Mouse (Mus musculus) hindbrain, embryonic 15.5 days (tissue): ENCODE results near the gene Synm. TPM values are rescaled to one million over a fixed set of nuclear protein-coding genes. Genes with fewer than 3 reads are reported as not detected.

ENCODE experiments used
- ATAC-seq: fragments of 200-750 bp; cut with Nextera tagmentation; 2 replicates; pipeline ENCODE4 v1.8.0; 2017; ENCODE audit warnings: low read depth, moderate number of reproducible peaks, moderate TSS enrichment; ENCODE audit not compliant: low FRiP score
- H3K27ac ChIP-seq: fragments of 300-500 bp; sonication (generic); replicated peaks from 2 replicates; pipeline ENCODE4 v1.5.1; 2015; ENCODE audit warnings: mild to moderate bottlenecking, inconsistent platforms
- H3K27me3 ChIP-seq: fragments of 300-500 bp; sonication (generic); 2 replicates; pipeline ENCODE4 v1.6.1; 2015; ENCODE audit warnings: control low read depth, inconsistent platforms
- H3K36me3 ChIP-seq: fragments of 300-500 bp; sonication (generic); 2 replicates; pipeline ENCODE4 v1.6.1; 2015; ENCODE audit warnings: control low read depth, inconsistent platforms
- H3K4me1 ChIP-seq: fragments of 300-500 bp; sonication (generic); replicated peaks from 2 replicates; pipeline ENCODE4 v1.6.1; 2015; ENCODE audit warnings: control low read depth, inconsistent platforms
- H3K4me2 ChIP-seq: fragments of 300-500 bp; sonication (generic); 2 replicates; pipeline ENCODE4 v1.6.1; 2015; ENCODE audit warnings: moderate library complexity, mild to moderate bottlenecking, inconsistent platforms
- H3K4me3 ChIP-seq: fragments of 300-500 bp; sonication (generic); 2 replicates; pipeline ENCODE4 v1.5.1; 2015; ENCODE audit warnings: mild to moderate bottlenecking, inconsistent platforms
- H3K9ac ChIP-seq: fragments of 300-500 bp; sonication (generic); 2 replicates; pipeline ENCODE4 v1.6.1; 2015; ENCODE audit warnings: inconsistent platforms
- H3K9me3 ChIP-seq: fragments of 300-500 bp; sonication (generic); 2 replicates; pipeline ENCODE4 v1.6.1; 2016; ENCODE audit warnings: control low read depth, inconsistent platforms
- WGBS: fragments of 180-500 bp; shearing (Covaris S2); methylation state at CpG from one replicate; pipeline ENCODE4 v1.1.7; 2015; 5-methylcytosine and 5-hydroxymethylcytosine counted together
- polyA plus RNA-seq: library from polyadenylated mRNA; unstranded; fragments of >200 nt; fragmentation: Nextera tagmentation; extraction: Ambion mirVana; gene quantifications from 2 replicates; pipeline ENCODE4 v1.2.1, GENCODE M21; 2015

The Synm gene
- polyA plus RNA-seq, 1 experiment from 2014 or later, result 7.1 TPM

DNA sequence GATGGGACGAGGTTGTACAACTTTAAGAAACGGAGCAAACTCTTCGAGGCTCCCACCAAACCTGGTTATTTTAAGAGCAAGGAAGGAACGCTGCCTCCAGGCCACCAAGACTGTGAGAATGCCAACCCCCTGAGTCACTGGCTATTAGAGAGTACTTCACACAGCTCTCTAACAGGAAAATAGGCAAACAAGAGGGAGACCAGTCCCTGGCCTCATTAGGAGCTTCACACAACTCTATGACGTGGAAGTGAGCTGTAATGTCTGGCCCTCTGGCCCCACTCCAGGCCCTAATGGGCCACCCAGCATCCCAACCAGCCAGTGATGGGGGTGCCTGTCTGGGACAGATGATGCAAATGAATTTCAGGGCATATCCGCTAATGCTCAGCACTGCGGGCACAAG lies 17.8 kb downstream of the Synm start:
- H3K27ac ChIP-seq, result no peak overlapping the region
- H3K4me2 ChIP-seq, result no peak overlapping the region
- 83% methylated on average over 7 of the region's 7 CpGs for WGBS
- no peak overlapping the region for H3K9ac ChIP-seq
- no peak for ATAC-seq
- no peaks in the 10 kb centered on the region for H3K4me1 ChIP-seq
- H3K4me3 ChIP-seq, result no peak overlapping the region
- no peaks in the 10 kb centered on the region for H3K27me3 ChIP-seq
- H3K9me3 ChIP-seq, result no peaks in the 10 kb centered on the region
- H3K36me3 ChIP-seq, result no peaks in the 10 kb centered on the region

DNA sequence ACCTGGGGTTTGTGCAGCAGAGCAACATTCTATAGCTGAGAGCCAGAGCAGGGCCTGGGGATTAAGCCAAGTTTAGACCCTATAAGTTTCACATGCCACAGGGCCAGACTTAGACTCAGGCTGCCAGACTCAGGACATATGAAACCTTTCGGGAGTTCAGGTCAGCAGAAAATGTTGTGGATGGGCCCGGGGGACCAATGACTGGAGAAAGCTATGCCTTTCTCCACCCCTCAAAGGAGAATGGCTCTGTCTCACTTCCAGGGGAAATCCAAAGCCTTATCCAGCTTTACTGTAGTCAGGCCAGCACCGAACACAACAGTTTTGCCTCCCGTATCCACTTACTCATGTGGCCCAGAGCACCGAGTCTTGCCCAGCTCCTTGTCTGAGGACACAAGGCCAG lies 18.7 kb downstream of the Synm start:
- Histone ChIP-seq H3K36me3 (no peaks in the 10 kb centered on the region), H3K4me3 (no peak overlapping the region), H3K4me2 (no peak overlapping the region), H3K27ac (no peak overlapping the region), H3K27me3 (no peaks in the 10 kb centered on the region), H3K9me3 (no peaks in the 10 kb centered on the region), H3K9ac (no peak overlapping the region), H3K4me1 (no peaks in the 10 kb centered on the region)
- ATAC-seq, result no peak
- WGBS, result 81% methylated on average over 5 of the region's 5 CpGs

DNA sequence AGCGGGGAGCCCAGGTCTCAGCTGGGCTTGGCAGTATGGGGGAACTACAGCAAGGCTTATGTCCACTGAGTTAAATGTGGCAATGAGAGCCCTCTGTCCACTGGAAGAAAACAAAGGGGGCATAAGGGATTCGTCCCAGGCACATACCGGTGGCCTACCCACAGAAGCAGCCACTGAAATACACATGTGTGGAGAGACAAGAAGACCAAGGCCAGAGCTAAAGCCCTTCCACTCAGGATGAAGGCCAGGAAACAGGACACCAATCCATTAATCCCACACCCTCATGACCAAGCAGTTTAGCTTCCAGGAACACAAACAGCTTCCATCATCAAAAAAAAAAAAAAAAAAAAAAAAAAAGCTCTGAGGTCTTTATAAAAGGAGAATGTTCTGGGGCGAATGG lies 19.2 kb downstream of the Synm start:
- Histone ChIP-seq H3K27me3 (no peaks in the 10 kb centered on the region), H3K9ac (no peak overlapping the region), H3K4me2 (no peak overlapping the region), H3K4me3 (no peak overlapping the region), H3K9me3 (no peaks in the 10 kb centered on the region), H3K36me3 (no peaks in the 10 kb centered on the region), H3K27ac (no peak overlapping the region), H3K4me1 (no peaks in the 10 kb centered on the region)
- no peak for ATAC-seq
- 86% methylated on average over 4 of the region's 4 CpGs for WGBS

DNA sequence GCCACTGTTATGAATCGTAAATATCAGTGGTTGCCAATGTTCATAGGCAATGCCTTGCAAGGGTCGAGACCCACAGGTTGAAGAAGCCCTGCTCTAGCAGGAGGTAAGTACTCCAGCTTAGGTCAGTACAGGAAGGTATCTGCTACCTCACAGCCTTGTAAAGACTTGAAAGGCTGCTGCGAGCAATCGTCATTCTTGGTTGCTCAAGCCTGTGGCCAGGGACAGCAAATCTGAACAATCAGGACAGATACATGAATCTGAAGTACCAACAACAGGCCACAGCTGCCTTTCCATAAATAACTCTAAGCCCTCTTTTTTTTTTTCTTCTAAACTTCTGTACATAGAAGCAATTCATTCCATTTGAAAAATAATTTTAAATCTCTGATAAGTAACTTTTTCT lies 27.3 kb downstream of the Synm start:
- WGBS, result 80% methylated on average over 4 of the region's 4 CpGs
- H3K4me2 ChIP-seq, result no peak overlapping the region
- H3K4me3 ChIP-seq, result no peak overlapping the region
- H3K27ac ChIP-seq, result no peak overlapping the region
- H3K9ac ChIP-seq, result no peak overlapping the region
- no peaks in the 10 kb centered on the region for H3K4me1 ChIP-seq
- no peaks in the 10 kb centered on the region for H3K36me3 ChIP-seq
- ATAC-seq, result no peak
- no peaks in the 10 kb centered on the region for H3K9me3 ChIP-seq
- no peaks in the 10 kb centered on the region for H3K27me3 ChIP-seq

DNA sequence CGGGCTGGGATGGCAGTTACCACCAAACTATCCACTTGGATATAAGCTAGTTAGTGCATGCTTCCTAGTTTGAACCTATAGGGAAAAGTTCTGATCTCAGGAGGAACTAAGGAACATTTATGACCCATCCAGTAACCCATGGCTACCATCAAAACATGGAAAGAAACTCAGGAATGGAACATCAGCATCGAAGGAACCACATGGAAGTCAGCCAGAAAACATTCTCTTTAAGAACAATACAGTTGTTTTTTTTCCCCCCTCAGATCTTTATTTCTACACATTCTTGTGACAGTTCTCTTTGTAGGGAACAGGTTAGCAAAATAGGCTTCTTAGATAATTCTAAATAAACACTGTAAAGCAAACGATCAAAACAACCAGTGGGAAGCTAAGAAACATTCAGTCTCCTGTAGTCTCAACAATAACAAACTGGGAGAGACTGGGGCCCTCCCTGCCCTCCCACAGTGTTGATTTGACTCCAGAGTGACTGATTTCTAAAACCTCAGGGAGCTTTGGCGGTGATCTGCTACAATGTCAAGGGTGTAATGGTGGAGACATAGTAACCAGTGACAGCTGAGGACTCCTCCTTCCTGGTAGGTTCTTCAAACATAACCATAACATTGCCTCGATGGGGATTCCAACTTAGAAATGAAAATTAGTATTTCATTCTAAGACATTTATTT lies 29.0 kb downstream of the Synm start:
- Histone ChIP-seq H3K4me2 (no peak overlapping the region), H3K4me3 (no peak overlapping the region), H3K27me3 (no peaks in the 10 kb centered on the region), H3K9ac (no peak overlapping the region), H3K4me1 (no peaks in the 10 kb centered on the region), H3K27ac (0 out of 2 replicates have a peak overlapping the region, but pooled peaks have one; percentile 23), H3K9me3 (no peaks in the 10 kb centered on the region), H3K36me3 (no peaks in the 10 kb centered on the region)
- ATAC-seq, result no peak
- WGBS, result 54% methylated on average over 5 of the region's 5 CpGs

DNA sequence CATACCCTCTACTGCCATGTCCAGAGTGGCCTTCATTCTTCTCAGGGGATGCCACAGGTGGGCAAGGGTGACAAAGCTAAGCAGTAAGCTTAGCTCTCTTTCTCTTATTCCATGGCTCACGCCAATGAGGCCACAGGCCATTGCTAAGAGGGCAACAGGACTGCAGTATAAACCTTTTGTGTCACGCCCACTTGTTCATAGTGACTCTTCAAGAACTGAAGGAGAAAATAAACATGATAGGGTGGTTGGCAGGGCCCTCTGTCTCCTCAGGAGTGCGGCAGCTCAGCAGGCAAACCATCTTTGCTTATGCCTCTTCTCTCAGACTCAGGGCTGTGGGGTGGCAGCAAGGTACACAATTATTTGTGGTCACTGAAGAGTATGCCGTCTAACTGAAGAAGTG lies 30.7 kb downstream of the Synm start:
- WGBS, result 91% methylated on average over 4 of the region's 4 CpGs
- no peak overlapping the region for H3K4me3 ChIP-seq
- H3K9ac ChIP-seq, result no peak overlapping the region
- no peak overlapping the region for H3K4me2 ChIP-seq
- H3K27me3 ChIP-seq, result no peaks in the 10 kb centered on the region
- H3K27ac ChIP-seq, result no peak overlapping the region
- ATAC-seq, result no peak
- H3K36me3 ChIP-seq, result no peaks in the 10 kb centered on the region
- no peaks in the 10 kb centered on the region for H3K4me1 ChIP-seq
- H3K9me3 ChIP-seq, result no peaks in the 10 kb centered on the region

DNA sequence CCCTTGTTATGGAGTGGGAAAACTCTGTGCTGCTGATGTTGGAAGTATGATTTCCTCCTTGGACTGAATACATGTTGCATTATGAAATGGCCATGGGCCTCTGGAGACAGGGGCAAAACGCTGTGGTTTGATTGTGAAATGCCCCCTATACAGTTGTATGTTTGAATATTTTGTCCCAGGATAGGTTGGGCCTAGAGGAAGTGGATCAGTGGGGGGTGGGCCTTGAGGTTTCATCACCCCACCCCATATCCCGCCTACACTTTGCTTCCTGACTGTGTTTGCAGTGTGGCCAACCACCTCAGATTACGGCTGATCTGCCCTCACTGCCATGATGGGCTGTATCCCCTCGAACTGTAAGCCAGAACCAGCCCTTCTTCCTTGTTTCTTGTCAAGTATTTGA lies 31.3 kb downstream of the Synm start:
- ATAC-seq, result no peak
- Histone ChIP-seq H3K4me3 (no peak overlapping the region), H3K4me2 (no peak overlapping the region), H3K9me3 (no peaks in the 10 kb centered on the region), H3K27me3 (no peaks in the 10 kb centered on the region), H3K9ac (no peak overlapping the region), H3K36me3 (no peaks in the 10 kb centered on the region), H3K27ac (no peak overlapping the region), H3K4me1 (no peaks in the 10 kb centered on the region)
- WGBS, result 97% methylated on average over 4 of the region's 4 CpGs

DNA sequence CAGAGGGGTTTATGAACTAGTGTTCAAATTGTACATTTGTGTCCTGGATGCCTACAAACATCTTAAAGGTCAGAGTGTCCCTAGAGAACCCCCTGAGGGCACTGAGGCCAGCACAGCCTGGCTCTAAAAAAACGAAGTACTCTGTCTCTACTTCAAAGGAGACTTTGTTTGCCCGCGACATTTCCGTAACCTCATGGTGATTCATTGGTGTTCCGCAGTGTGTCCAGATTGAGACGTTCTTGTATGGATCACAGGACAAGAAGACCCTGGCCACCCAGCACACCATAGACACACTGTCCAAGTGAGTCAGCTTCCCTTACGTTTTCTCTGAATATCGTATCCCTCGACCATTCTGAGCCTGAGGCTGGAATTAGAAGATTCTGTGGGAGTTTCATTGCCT lies 34.5 kb downstream of the Synm start:
- Histone ChIP-seq H3K27me3 (no peaks in the 10 kb centered on the region), H3K9ac (no peak overlapping the region), H3K27ac (no peak overlapping the region), H3K4me3 (no peak overlapping the region), H3K4me1 (no peaks in the 10 kb centered on the region), H3K36me3 (no peaks in the 10 kb centered on the region), H3K4me2 (no peak overlapping the region), H3K9me3 (no peaks in the 10 kb centered on the region)
- 63% methylated on average over 9 of the region's 9 CpGs for WGBS
- no peak for ATAC-seq

DNA sequence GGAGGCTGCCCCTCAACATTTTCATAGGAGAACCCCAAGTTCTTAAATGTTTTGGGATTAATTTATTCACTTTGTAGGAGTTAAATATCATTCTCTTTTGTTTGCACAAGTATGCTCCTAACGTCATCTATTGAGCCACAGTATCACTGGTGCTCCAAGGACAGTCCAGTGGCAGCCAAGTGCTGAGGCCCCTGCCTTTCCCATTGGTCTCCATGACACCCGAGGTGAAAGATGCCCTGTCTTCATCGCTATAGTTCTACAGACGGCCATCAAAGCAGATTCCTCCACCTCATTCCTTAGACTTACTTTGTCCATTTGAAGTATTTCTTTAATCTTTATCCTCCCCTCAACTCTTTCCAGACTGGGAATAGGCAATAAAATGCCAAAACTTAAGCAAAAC lies 35.0 kb downstream of the Synm start:
- no peak overlapping the region for H3K4me3 ChIP-seq
- H3K27ac ChIP-seq, result no peak overlapping the region
- no peaks in the 10 kb centered on the region for H3K36me3 ChIP-seq
- ATAC-seq, result no peak
- H3K9me3 ChIP-seq, result no peaks in the 10 kb centered on the region
- no peak overlapping the region for H3K9ac ChIP-seq
- no peak overlapping the region for H3K4me2 ChIP-seq
- no peaks in the 10 kb centered on the region for H3K4me1 ChIP-seq
- 63% methylated on average over 4 of the region's 4 CpGs for WGBS
- H3K27me3 ChIP-seq, result no peaks in the 10 kb centered on the region

DNA sequence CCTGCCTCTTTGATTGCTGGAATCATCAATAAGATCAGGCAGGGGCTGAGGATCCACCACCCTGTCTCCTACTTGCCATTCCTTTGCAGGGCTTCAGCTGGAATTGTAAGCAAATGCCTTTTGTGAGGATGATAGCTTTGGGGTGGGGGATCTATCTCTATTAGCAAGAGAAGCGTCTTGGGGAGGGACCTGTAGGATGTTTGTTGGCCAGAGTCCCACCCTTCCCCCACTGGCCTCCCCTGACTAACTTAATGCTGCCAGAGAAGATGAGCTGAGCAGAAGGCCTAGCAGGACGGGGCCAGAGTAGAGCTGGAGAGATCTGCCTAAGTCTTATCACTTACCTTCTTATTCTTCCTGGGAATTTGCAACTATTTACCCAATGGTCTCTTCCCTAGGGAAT lies 37.4 kb downstream of the Synm start:
- Histone ChIP-seq H3K4me1 (no peaks in the 10 kb centered on the region), H3K27ac (no peak overlapping the region), H3K9me3 (no peaks in the 10 kb centered on the region), H3K36me3 (no peaks in the 10 kb centered on the region), H3K9ac (no peak overlapping the region), H3K4me2 (no peak overlapping the region), H3K27me3 (no peaks in the 10 kb centered on the region), H3K4me3 (no peak overlapping the region)
- 43% methylated on average over 2 of the region's 2 CpGs for WGBS
- no peak for ATAC-seq

DNA sequence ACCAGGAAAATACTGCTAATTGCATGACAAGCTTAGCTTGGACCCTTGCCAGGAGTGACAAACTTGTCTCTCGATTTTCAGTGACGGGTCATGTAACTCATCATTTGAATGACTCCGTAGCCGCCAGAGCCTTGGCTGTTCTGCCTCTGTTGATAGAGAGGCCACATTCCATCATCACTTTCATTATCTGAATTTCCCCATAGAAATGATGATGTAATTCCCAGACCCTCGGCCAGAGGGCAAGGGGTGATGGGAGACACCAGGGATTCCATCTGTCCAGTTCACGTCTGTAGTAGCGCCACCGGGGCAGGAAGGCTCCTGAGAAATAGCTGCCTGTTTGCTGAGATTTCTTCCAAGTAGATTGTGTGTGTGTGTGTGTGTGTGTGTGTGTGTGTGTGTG lies 40.7 kb downstream of the Synm start:
- no peak overlapping the region for H3K9ac ChIP-seq
- peaks cover 13% of the 10 kb centered on the region for H3K4me1 ChIP-seq
- WGBS, result 50% methylated on average over 8 of the region's 8 CpGs
- H3K27ac ChIP-seq, result no peak overlapping the region
- H3K4me2 ChIP-seq, result no peak overlapping the region
- no peaks in the 10 kb centered on the region for H3K27me3 ChIP-seq
- no peak overlapping the region for H3K4me3 ChIP-seq
- H3K36me3 ChIP-seq, result no peaks in the 10 kb centered on the region
- no peaks in the 10 kb centered on the region for H3K9me3 ChIP-seq
- ATAC-seq, result no peak

DNA sequence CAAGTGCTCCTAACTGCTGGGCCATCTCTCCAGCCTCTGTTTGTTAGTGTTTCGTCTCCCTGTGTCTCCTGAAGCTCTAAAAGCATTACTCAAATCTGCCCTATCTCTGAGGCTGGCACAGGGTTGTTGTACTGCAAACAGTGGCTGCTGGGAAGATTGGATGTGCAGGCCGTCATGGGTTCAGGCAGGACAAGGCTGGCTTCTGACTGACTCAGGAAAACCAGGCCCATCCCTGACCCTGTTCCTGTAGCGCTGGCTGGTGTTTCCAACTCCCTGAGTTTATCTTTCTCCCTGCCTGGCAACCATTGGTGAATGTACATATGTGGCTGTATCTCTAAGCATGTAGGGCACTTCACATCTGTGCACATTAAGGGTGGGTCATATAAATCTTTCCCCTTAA lies 42.0 kb downstream of the Synm start:
- Histone ChIP-seq H3K4me2 (no peak overlapping the region), H3K36me3 (0 out of 2 replicates have a peak, but pooled peaks cover 3% of the 10 kb centered on the region), H3K27ac (no peak overlapping the region), H3K27me3 (no peaks in the 10 kb centered on the region), H3K4me3 (no peak overlapping the region), H3K4me1 (peaks cover 14% of the 10 kb centered on the region), H3K9ac (no peak overlapping the region), H3K9me3 (0 out of 2 replicates have a peak, but pooled peaks cover 5% of the 10 kb centered on the region)
- ATAC-seq, result no peak
- 83% methylated on average over 3 of the region's 3 CpGs for WGBS

DNA sequence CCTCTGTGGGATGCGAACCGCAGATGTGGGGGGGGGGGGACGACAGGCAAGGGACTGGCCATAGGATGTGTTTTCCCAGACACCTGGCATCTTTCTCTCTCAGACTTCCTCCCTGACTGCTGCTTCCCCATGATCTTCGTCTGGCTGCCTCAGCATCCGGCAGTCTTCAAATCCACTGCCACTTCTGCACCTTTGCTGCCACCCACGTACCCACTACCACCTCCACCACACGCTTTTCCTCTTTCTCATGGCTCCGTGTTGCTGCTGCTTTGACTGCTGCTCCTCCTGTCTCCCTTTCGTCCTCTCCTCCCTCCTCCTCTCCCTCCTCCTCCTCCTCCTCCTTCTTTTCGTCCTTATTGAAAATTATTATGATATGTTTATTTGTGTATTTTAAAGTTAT lies 42.6 kb downstream of the Synm start:
- 0 out of 2 replicates have a peak, but pooled peaks cover 6% of the 10 kb centered on the region for H3K9me3 ChIP-seq
- H3K27me3 ChIP-seq, result no peaks in the 10 kb centered on the region
- H3K27ac ChIP-seq, result no peak overlapping the region
- no peak overlapping the region for H3K4me2 ChIP-seq
- peaks cover 14% of the 10 kb centered on the region for H3K4me1 ChIP-seq
- peaks cover 4% of the 10 kb centered on the region; the same call in 1 of the 2 replicates for H3K36me3 ChIP-seq
- no peak overlapping the region for H3K9ac ChIP-seq
- H3K4me3 ChIP-seq, result no peak overlapping the region
- WGBS, result 90% methylated on average over 10 of the region's 10 CpGs
- no peak for ATAC-seq
